Mouse (Mus musculus): Measurements from ENCODE around the gene Gsta3.
"Not testable (repeated sequence)": the region's sequence is repeated elsewhere in the genome, so short reads cannot be mapped to it uniquely, and the experiment has no call there.

The Gsta3 gene

GRCm38 (mm10) chr1:21253303-21253650 is 12.9 kb downstream of the Gsta3 start:
- no peak for DNase-seq (ENCODE audit: low spot score in 2 of 2)

GRCm38 (mm10) chr1:21253856-21254255 is 13.5 kb downstream of the Gsta3 start:
- DNase-seq (ENCODE audit: low spot score in 2 of 2), result no peak

- no peak for DNase-seq (ENCODE audit: low spot score in 2 of 2)
Measured at GRCm38 (mm10) chr1:21255625-21256345, 15.4 kb downstream of the Gsta3 start.

GRCm38 (mm10) chr1:21256391-21256790 is 16.0 kb downstream of the Gsta3 start:
- DNase-seq (ENCODE audit: low spot score in 2 of 2), result no peak

- no peak for DNase-seq (ENCODE audit: low spot score in 2 of 2)
Measured at GRCm38 (mm10) chr1:21256871-21257270, 16.5 kb downstream of the Gsta3 start.

GRCm38 (mm10) chr1:21259981-21260380 is 19.6 kb downstream of the Gsta3 start:
- not testable (repeated sequence) for DNase-seq (ENCODE audit: low spot score in 2 of 2)

- no peak for DNase-seq (ENCODE audit: low spot score in 2 of 2)
Measured at GRCm38 (mm10) chr1:21262401-21262800, 22.0 kb downstream of the Gsta3 start.

GRCm38 (mm10) chr1:21263986-21264385 is 23.6 kb downstream of the Gsta3 start:
- DNase-seq (ENCODE audit: low spot score in 2 of 2), result no peak

GRCm38 (mm10) chr1:21264747-21265146 is 24.4 kb downstream of the Gsta3 start:
- no peak for DNase-seq (ENCODE audit: low spot score in 2 of 2)

- DNase-seq (ENCODE audit: low spot score in 2 of 2), result no peak
Measured at GRCm38 (mm10) chr1:21266766-21267165, 26.4 kb downstream of the Gsta3 start.

- DNase-seq (ENCODE audit: low spot score in 2 of 2), result not testable (repeated sequence)
Measured at GRCm38 (mm10) chr1:21267466-21267865, 27.1 kb downstream of the Gsta3 start.

- peak; percentile 65 to 88 for DNase-seq (ENCODE audit: low spot score in 2 of 2)
Measured at GRCm38 (mm10) chr1:21271343-21272055, 31.1 kb downstream of the Gsta3 start.

- no peak for DNase-seq (ENCODE audit: low spot score in 2 of 2)
Measured at GRCm38 (mm10) chr1:21272056-21272431, 31.7 kb downstream of the Gsta3 start.

- no peak for DNase-seq (ENCODE audit: low spot score in 2 of 2)
Measured at GRCm38 (mm10) chr1:21273091-21273490, 32.7 kb downstream of the Gsta3 start.

GRCm38 (mm10) chr1:21274437-21275040 is 34.1 kb downstream of the Gsta3 start:
- DNase-seq (ENCODE audit: low spot score in 2 of 2), result no peak

- DNase-seq (ENCODE audit: low spot score in 2 of 2), result not testable (repeated sequence)
Measured at GRCm38 (mm10) chr1:21275366-21275765, 35.0 kb downstream of the Gsta3 start.

- DNase-seq (ENCODE audit: low spot score in 2 of 2), result not testable (repeated sequence)
Measured at GRCm38 (mm10) chr1:21276158-21276557, 35.8 kb downstream of the Gsta3 start.

GRCm38 (mm10) chr1:21280306-21280705 is 39.9 kb downstream of the Gsta3 start:
- DNase-seq (ENCODE audit: low spot score in 2 of 2), result no peak

- not testable (repeated sequence) for DNase-seq (ENCODE audit: low spot score in 2 of 2)
Measured at GRCm38 (mm10) chr1:21284644-21285043, 44.3 kb downstream of the Gsta3 start.

GRCm38 (mm10) chr1:21291394-21291793 is 51.0 kb downstream of the Gsta3 start:
- DNase-seq (ENCODE audit: low spot score in 2 of 2), result no peak

- DNase-seq (ENCODE audit: low spot score in 2 of 2), result no peak
Measured at GRCm38 (mm10) chr1:21292590-21292989, 52.2 kb downstream of the Gsta3 start.

- no peak for DNase-seq (ENCODE audit: low spot score in 2 of 2)
Measured at GRCm38 (mm10) chr1:21296169-21296568, 55.8 kb downstream of the Gsta3 start.

GRCm38 (mm10) chr1:21298114-21298513 is 57.7 kb downstream of the Gsta3 start:
- no peak for DNase-seq (ENCODE audit: low spot score in 2 of 2)

All from urinary bladder, postnatal 4 days (tissue).